Mouse (Mus musculus) neural tube, embryonic 14.5 days (tissue): ENCODE measurements around the gene Cks2. TPM values are rescaled to one million over a fixed set of nuclear protein-coding genes. Genes with fewer than 3 reads are reported as not detected.

Source experiments
- ATAC-seq: fragments of 200-750 bp; cut with Nextera tagmentation; 2 replicates; pipeline ENCODE4 v1.8.0; 2017; ENCODE audit warnings: low read depth, mild to moderate bottlenecking, moderate TSS enrichment, moderate library complexity
- H3K27ac ChIP-seq: fragments of 300-500 bp; sonication (generic); 2 replicates; pipeline ENCODE4 v1.5.1; 2014; ENCODE audit warnings: low read depth, mild to moderate bottlenecking, control low read depth, low read length, moderate library complexity, mixed read lengths
- H3K27me3 ChIP-seq: fragments of 300-500 bp; sonication (generic); 2 replicates; pipeline ENCODE4 v1.6.1; 2014; ENCODE audit warnings: low read length; ENCODE audit not compliant: control insufficient read depth, insufficient read depth
- H3K36me3 ChIP-seq: fragments of 300-500 bp; sonication (generic); 2 replicates; pipeline ENCODE4 v1.6.1; 2014; ENCODE audit warnings: low read length, mixed read lengths; ENCODE audit not compliant: control insufficient read depth, insufficient read depth
- H3K4me1 ChIP-seq: fragments of 300-500 bp; sonication (generic); 2 replicates; pipeline ENCODE4 v1.6.1; 2014; ENCODE audit warnings: low read length; ENCODE audit not compliant: control insufficient read depth, insufficient read depth
- H3K4me2 ChIP-seq: fragments of 300-500 bp; sonication (generic); 2 replicates; pipeline ENCODE4 v1.6.1; 2014; ENCODE audit warnings: mild to moderate bottlenecking, low read depth, low read length, control low read depth
- H3K4me3 ChIP-seq: fragments of 300-500 bp; sonication (generic); 2 replicates; pipeline ENCODE4 v1.5.1; 2014; ENCODE audit warnings: low read depth, low read length, control low read depth, mixed read lengths
- H3K9ac ChIP-seq: fragments of 300-500 bp; sonication (generic); replicated peaks from 2 replicates; pipeline ENCODE4 v1.6.1; 2014; ENCODE audit warnings: low read depth, mild to moderate bottlenecking, control low read depth, low read length, mixed read lengths
- H3K9me3 ChIP-seq: fragments of 300-500 bp; sonication (generic); 2 replicates; pipeline ENCODE4 v1.6.1; 2016; ENCODE audit warnings: low read length; ENCODE audit not compliant: control insufficient read depth
- WGBS: fragments of 180-500 bp; shearing (Covaris S2); extraction: QIAGEN DNeasy Blood & Tissue Kit; methylation state at CpG from one replicate; pipeline ENCODE4 v1.1.7; 2014; 5-methylcytosine and 5-hydroxymethylcytosine counted together
- polyA plus RNA-seq: library from polyadenylated mRNA; unstranded; fragments of >200 nt; fragmentation: Nextera tagmentation; extraction: Ambion mirVana; gene quantifications from 2 replicates; pipeline ENCODE4 v1.2.1, GENCODE M21; 2014

The Cks2 gene
- polyA plus RNA-seq, 1 experiment from 2014 or later, result 24.5 TPM

DNA sequence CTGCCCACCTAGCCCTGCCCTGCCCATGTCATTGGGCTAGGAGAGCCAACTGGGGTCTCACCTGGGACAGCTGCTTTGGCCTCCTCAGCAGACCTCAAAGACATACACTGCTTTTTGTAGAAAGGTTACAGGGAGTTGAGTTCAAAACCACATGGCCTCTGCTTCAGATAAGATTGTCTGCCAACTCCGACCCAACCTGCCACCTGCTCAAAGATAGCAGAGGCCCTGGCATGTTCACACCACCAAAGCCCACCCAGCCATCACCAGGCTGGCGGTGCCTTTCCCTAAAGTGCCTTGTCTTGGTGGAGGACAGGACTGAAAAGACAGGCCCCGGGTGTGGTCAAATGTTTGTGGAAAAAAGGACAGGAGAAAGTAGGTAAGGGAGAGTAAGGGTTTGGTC lies 53.3 kb downstream of the Cks2 start:
- Histone ChIP-seq H3K4me3 (no peak overlapping the region), H3K4me1 (no peaks in the 10 kb centered on the region), H3K36me3 (no peaks in the 10 kb centered on the region; the same call in 1 of the 2 replicates), H3K4me2 (no peak overlapping the region), H3K9me3 (no peaks in the 10 kb centered on the region), H3K27me3 (no peaks in the 10 kb centered on the region), H3K27ac (no peak overlapping the region), H3K9ac (no peak overlapping the region)
- WGBS, result 87% methylated on average over 3 of the region's 3 CpGs
- ATAC-seq, result no peak

Other genes with a start within 250 kb of the Cks2 start
- gene S1pr3, start 236.6 kb upstream of the Cks2 start, polyA plus RNA-seq, result 5.9 and 12.8 TPM in 2 replicates
- 5.4 and 6.6 TPM in 2 replicates for gene Shc3, start 75.8 kb upstream of the Cks2 start, polyA plus RNA-seq
- 29.6 and 33.9 TPM in 2 replicates for gene Secisbp2, start 6.5 kb downstream of the Cks2 start, polyA plus RNA-seq
- 17.4 and 20.9 TPM in 2 replicates for gene Sema4d, start 148.5 kb downstream of the Cks2 start, polyA plus RNA-seq
- 26.4 and 39.6 TPM in 2 replicates for gene Gadd45g, start 201.4 kb downstream of the Cks2 start, polyA plus RNA-seq